Mouse (Mus musculus) midbrain, postnatal 0 days (tissue): ENCODE measurements around the gene Nol12. TPM values are rescaled to one million over a fixed set of nuclear protein-coding genes. Genes with fewer than 3 reads are reported as not detected.

Source experiments
- ATAC-seq: fragments of 200-750 bp; cut with Nextera tagmentation; 2 replicates; pipeline ENCODE4 v1.8.0; 2017; ENCODE audit warnings: moderate number of reproducible peaks, mild to moderate bottlenecking, moderate TSS enrichment, moderate library complexity; ENCODE audit not compliant: low FRiP score
- DNase-seq: peaks from one replicate; pipeline ENCODE4 v3.0.0-alpha.2; 2015; ENCODE audit warnings: low spot score
- H3K27ac ChIP-seq: fragments of 300-500 bp; sonication (generic); 2 replicates; pipeline ENCODE4 v1.5.1; 2014; ENCODE audit warnings: low read depth, mild to moderate bottlenecking, low read length, mixed read lengths
- H3K27me3 ChIP-seq: fragments of 300-500 bp; sonication (generic); 2 replicates; pipeline ENCODE4 v1.6.1; 2014; ENCODE audit warnings: low read length, control low read depth, mixed read lengths; ENCODE audit not compliant: insufficient read depth
- H3K36me3 ChIP-seq: fragments of 300-500 bp; sonication (generic); 2 replicates; pipeline ENCODE4 v1.6.1; 2014; ENCODE audit warnings: low read length, control low read depth, mixed read lengths; ENCODE audit not compliant: insufficient read depth
- H3K4me1 ChIP-seq: fragments of 300-500 bp; sonication (generic); 2 replicates; pipeline ENCODE4 v1.6.1; 2014; ENCODE audit warnings: mild to moderate bottlenecking, control low read depth, antibody characterized with exemption, low read length, mixed read lengths; ENCODE audit not compliant: insufficient read depth
- H3K4me2 ChIP-seq: fragments of 300-500 bp; sonication (generic); 2 replicates; pipeline ENCODE4 v1.6.1; 2014; ENCODE audit warnings: low read depth, mild to moderate bottlenecking, low read length, mixed read lengths; ENCODE audit not compliant: poor library complexity, severe bottlenecking
- H3K4me3 ChIP-seq: fragments of 300-500 bp; sonication (generic); 2 replicates; pipeline ENCODE4 v1.5.1; 2014; ENCODE audit warnings: low read depth, mild to moderate bottlenecking, low read length, moderate library complexity
- H3K9ac ChIP-seq: fragments of 300-500 bp; sonication (generic); replicated peaks from 2 replicates; pipeline ENCODE4 v1.6.1; 2014; ENCODE audit warnings: mild to moderate bottlenecking, low read length, moderate library complexity, mixed read lengths; ENCODE audit not compliant: poor library complexity, severe bottlenecking
- H3K9me3 ChIP-seq: fragments of 300-500 bp; sonication (generic); 2 replicates; pipeline ENCODE4 v1.6.1; 2016; ENCODE audit warnings: low read length, control low read depth
- CTCF ChIP-seq: IDR thresholded peaks from 2 replicates; pipeline ENCODE4 v1.5.1; 2016; ENCODE audit warnings: antibody characterized with exemption, mild to moderate bottlenecking
- WGBS: fragments of 180-500 bp; shearing (Covaris S2); extraction: QIAGEN DNeasy Blood & Tissue Kit; methylation state at CpG from one replicate; pipeline ENCODE4 v1.1.7; 2014; 5-methylcytosine and 5-hydroxymethylcytosine counted together
- polyA plus RNA-seq: library from polyadenylated mRNA; unstranded; fragments of >200 nt; fragmentation: Nextera tagmentation; extraction: Ambion mirVana; gene quantifications from 2 replicates; pipeline ENCODE4 v1.2.1, GENCODE M21; 2015
- total RNA-seq: library from RNA; depleted of rRNA; stranded (reverse); fragments of >200 nt; gene quantifications from 2 replicates; pipeline ENCODE4 v1.2.3, GENCODE M21; 2014

Nol12 gene
- total and polyA plus RNA-seq, 2 experiments from 2014 or later = 8.1 to 64.0 TPM

DNA sequence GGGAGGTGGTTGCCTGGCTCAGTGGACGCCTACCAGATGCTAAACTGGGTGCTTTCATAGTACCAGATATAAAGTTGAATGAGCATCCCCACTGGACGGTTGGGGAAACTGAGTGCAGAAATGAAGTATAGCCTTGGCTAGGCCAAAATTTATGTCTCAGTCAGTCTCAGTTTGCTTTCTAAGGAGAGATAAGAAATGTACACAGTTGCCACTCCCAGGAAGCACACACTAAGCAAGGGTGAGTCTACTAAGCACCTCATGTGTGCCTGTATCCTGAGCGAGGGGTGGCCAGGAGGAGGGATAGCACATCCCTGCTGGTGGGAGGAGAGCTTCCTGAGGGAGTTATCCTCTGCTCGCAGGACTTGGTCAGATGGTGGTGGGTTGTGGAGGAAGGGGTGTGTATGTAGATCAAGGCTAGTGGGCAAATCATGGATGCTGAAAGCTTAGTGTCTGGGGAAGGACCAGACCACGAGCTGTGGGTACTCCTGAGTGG is 49.6 kb downstream of the Nol12 start:
- peaks cover 10% of the 10 kb centered on the region for H3K36me3 ChIP-seq
- H3K4me1 ChIP-seq = peaks cover 5% of the 10 kb centered on the region; the same call in 1 of the 2 replicates
- H3K27me3 ChIP-seq = no peaks in the 10 kb centered on the region
- H3K9ac ChIP-seq = no peak overlapping the region
- no peak for DNase-seq
- no peak for TF ChIP-seq CTCF
- ATAC-seq = no peak
- H3K4me3 ChIP-seq = no peak overlapping the region
- H3K4me2 ChIP-seq = peak overlapping the region; percentile 62
- H3K9me3 ChIP-seq = no peaks in the 10 kb centered on the region
- H3K27ac ChIP-seq = no peak overlapping the region
- WGBS = 55% methylated on average over 5 of the region's 5 CpGs

DNA sequence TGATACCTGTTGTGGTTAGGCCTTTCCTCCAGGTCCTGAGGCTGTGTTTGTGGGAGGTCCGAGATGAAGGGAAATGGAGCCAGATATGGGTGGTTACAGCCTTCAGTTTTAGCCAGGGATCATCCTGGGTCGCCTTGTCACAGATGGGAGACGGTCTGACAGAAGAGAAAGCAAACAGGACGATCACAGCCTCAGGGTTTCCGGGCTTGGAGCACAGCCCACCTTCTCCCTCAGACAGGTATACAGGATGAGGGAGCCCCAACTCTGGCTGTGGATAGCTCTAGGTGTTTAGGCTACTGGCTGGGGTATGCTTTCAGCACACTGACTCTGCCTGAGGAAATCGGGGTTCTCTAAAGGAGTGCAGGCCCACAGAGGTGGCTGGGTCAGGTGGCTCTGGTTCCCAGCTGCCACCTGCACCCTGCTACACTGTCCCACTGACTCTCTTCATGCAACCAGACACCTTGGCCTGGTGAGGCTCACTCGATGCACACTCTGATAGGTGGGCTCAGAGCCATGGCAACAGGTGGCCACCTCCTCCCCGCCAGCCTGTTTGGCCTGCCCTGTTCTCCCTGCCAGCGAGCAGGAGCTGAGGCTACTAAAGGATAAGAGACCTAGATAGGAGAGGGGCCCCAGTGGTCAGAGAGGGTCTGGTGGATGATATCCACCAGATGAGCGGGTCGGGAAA is 51.9 kb downstream of the Nol12 start:
- 63% methylated on average over 11 of the region's 11 CpGs for WGBS
- peaks cover 5% of the 10 kb centered on the region; the same call in 1 of the 2 replicates for H3K4me1 ChIP-seq
- no peak for TF ChIP-seq CTCF

GRCm38 (mm10) chr15:78988499-78988971 is 53.8 kb downstream of the Nol12 start:
- H3K36me3 ChIP-seq = peaks cover 50% of the 10 kb centered on the region
- no peaks in the 10 kb centered on the region for H3K4me1 ChIP-seq
- H3K4me3 ChIP-seq = no peak overlapping the region
- DNase-seq (peak; percentile 93), ATAC-seq (peak; percentile 62)
- no peak overlapping the region for H3K4me2 ChIP-seq
- no peak overlapping the region for H3K9ac ChIP-seq
- H3K27ac ChIP-seq = no peak overlapping the region
- WGBS = 46% methylated on average over 14 of the region's 14 CpGs
- H3K9me3 ChIP-seq = no peaks in the 10 kb centered on the region
- H3K27me3 ChIP-seq = no peaks in the 10 kb centered on the region
- TF ChIP-seq CTCF = no peak

More for the DNA sequence above, 51.9 kb downstream of the Nol12 start:
- Histone ChIP-seq H3K36me3 (peaks cover 33% of the 10 kb centered on the region), H3K9me3 (no peaks in the 10 kb centered on the region), H3K4me3 (no peak overlapping the region), H3K9ac (no peak overlapping the region), H3K27ac (no peak overlapping the region), H3K4me2 (no peak overlapping the region), H3K27me3 (no peaks in the 10 kb centered on the region)
- ATAC-seq = no peak
- DNase-seq = no peak

DNA sequence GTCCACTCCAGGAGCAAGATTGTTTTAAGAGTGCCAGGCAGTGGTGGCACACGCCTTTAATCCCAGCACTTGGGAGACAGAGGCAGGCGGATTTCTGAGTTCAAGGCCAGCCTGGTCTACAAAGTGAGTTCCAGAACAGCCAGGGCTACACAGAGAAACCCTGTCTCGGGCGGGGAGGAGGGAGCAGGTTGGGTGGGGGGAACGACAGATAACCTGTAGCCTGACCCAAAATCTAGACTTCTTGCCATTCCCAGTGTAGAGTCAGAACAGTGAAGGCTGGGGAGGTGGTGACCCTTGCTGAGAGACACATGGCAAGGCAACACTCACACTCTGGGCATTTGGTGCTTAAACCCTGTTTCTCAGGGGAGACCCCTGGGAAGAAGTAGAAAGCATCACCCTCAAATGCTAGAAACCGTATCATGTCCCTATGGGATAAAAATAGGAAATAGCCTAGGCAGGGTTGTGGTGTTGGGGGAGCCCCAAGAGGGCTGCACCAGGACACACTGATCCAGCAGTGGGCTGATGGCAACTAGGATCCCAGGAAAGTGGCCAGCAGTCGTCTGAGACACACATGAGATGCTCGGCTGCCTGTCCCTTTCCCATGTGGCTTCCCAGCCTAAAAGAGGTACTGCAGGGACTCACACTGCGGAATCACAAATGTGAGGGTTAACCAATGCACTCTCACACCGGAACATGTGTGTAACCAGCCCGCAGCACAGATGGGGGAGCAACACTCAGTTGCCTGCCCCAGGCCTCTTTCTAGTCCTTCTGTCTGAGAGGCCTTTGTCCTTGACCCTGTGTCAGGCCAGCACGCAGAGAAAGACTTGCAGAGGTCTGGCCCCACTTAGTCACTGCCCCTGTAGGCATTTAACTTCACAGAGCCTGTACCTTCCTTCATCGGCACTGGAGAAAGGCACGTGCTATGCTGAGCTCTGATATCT is 54.7 kb downstream of the Nol12 start:
- Histone ChIP-seq H3K9me3 (no peaks in the 10 kb centered on the region), H3K4me3 (no peak overlapping the region), H3K4me1 (no peaks in the 10 kb centered on the region), H3K27me3 (no peaks in the 10 kb centered on the region), H3K9ac (no peak overlapping the region), H3K4me2 (no peak overlapping the region), H3K27ac (no peak overlapping the region), H3K36me3 (peaks cover 59% of the 10 kb centered on the region)
- WGBS = 91% methylated on average over 14 of the region's 14 CpGs
- no peak for TF ChIP-seq CTCF
- ATAC-seq (no peak), DNase-seq (no peak)

GRCm38 (mm10) chr15:78990093-78990463 is 55.3 kb downstream of the Nol12 start:
- DNase-seq (no peak), ATAC-seq (no peak)
- WGBS = 96% methylated on average over 9 of the region's 9 CpGs
- no peak overlapping the region for H3K4me2 ChIP-seq
- H3K4me3 ChIP-seq = no peak overlapping the region
- H3K36me3 ChIP-seq = peaks cover 63% of the 10 kb centered on the region
- H3K9ac ChIP-seq = no peak overlapping the region
- no peak overlapping the region for H3K27ac ChIP-seq
- no peaks in the 10 kb centered on the region for H3K9me3 ChIP-seq
- H3K27me3 ChIP-seq = no peaks in the 10 kb centered on the region
- no peak for TF ChIP-seq CTCF
- no peaks in the 10 kb centered on the region for H3K4me1 ChIP-seq
